Mouse (Mus musculus) liver, postnatal 0 days (tissue): Measurements from ENCODE around the gene Il21.

Experiments used
- CTCF ChIP-seq: sonication (generic); IDR thresholded peaks from 2 replicates; pipeline ENCODE4 v1.5.1; 2016; ENCODE audit warnings: antibody characterized with exemption, low read depth
- EP300 ChIP-seq: IDR thresholded peaks from 2 replicates; pipeline ENCODE4 v1.6.1; 2016; ENCODE audit warnings: antibody characterized with exemption, low read depth, mild to moderate bottlenecking

DNA sequence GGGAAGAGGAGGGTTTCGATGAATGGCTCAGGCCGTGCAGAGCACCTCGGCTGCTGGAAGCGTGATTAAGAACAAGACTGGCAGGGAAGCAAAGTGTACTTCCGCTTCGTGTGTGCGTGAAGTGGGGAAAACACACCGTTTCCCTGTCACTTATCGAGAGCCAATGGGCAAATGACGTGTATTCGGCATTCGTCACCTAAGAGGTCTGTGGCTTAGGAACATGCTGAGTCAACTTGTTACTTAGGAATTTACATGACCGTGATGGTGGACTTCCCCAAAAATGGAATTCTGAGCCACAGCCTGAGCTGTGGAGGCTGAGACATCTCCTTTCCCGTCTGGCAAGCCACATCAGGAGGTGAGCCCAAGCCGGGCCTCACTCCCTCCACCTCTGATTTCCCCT is 25.3 kb upstream of the Il21 start:
- no peak for TF ChIP-seq CTCF
- TF ChIP-seq EP300: no peak
